Mouse (Mus musculus) liver, embryonic 11.5 days (tissue): Measurements from ENCODE around the gene Tmem14a. TPM values are rescaled to one million over a fixed set of nuclear protein-coding genes. Genes with fewer than 3 reads are reported as not detected.
A peak's percentile ranks its signal among the peaks of the same experiment; 100 is the strongest.
"Not testable (repeated sequence)": the region's sequence is repeated elsewhere in the genome, so short reads cannot be mapped to it uniquely, and the experiment has no call there.

Experiments
- ATAC-seq: fragments of 200-750 bp; cut with Nextera tagmentation; replicated peaks from 2 replicates; pipeline ENCODE4 v1.8.0; 2017; ENCODE audit warnings: moderate number of reproducible peaks, mild to moderate bottlenecking, moderate TSS enrichment, moderate library complexity; ENCODE audit not compliant: low FRiP score
- DNase-seq: peaks from one replicate; pipeline ENCODE4 v3.0.0-alpha.2; 2017; ENCODE audit warnings: low spot score
- H3K27ac ChIP-seq: fragments of 300-500 bp; sonication (generic); 2 replicates; pipeline ENCODE4 v1.5.1; 2014; ENCODE audit warnings: mild to moderate bottlenecking, low read depth, low read length, control low read depth
- H3K27me3 ChIP-seq: fragments of 300-500 bp; sonication (generic); replicated peaks from 2 replicates; pipeline ENCODE4 v1.6.1; 2014; ENCODE audit warnings: low read length, mixed read lengths; ENCODE audit not compliant: control insufficient read depth, insufficient read depth
- H3K36me3 ChIP-seq: fragments of 300-500 bp; sonication (generic); 2 replicates; pipeline ENCODE4 v1.6.1; 2014; ENCODE audit warnings: mild to moderate bottlenecking, low read length, moderate library complexity, mixed read lengths; ENCODE audit not compliant: control insufficient read depth, insufficient read depth
- H3K4me1 ChIP-seq: fragments of 300-500 bp; sonication (generic); replicated peaks from 2 replicates; pipeline ENCODE4 v1.6.1; 2014; ENCODE audit warnings: low read length, mixed read lengths; ENCODE audit not compliant: control insufficient read depth, insufficient read depth
- H3K4me2 ChIP-seq: fragments of 300-500 bp; sonication (generic); 2 replicates; pipeline ENCODE4 v1.6.1; 2014; ENCODE audit warnings: mild to moderate bottlenecking, control low read depth, moderate library complexity
- H3K4me3 ChIP-seq: fragments of 300-500 bp; sonication (generic); 2 replicates; pipeline ENCODE4 v1.5.1; 2014; ENCODE audit warnings: low read depth, low read length, control low read depth
- H3K9ac ChIP-seq: fragments of 300-500 bp; sonication (generic); 2 replicates; pipeline ENCODE4 v1.6.1; 2014; ENCODE audit warnings: low read depth, low read length, control low read depth
- H3K9me3 ChIP-seq: fragments of 300-500 bp; sonication (generic); 2 replicates; pipeline ENCODE4 v1.6.1; 2016; ENCODE audit warnings: low read length, inconsistent platforms, mixed read lengths; ENCODE audit not compliant: control insufficient read depth
- WGBS: fragments of 180-500 bp; shearing (Covaris S2); extraction: QIAGEN DNeasy Blood & Tissue Kit; methylation state at CpG from one replicate; pipeline ENCODE4 v1.1.7; 2014; 5-methylcytosine and 5-hydroxymethylcytosine counted together
- polyA plus RNA-seq: library from polyadenylated mRNA; unstranded; fragments of >200 nt; fragmentation: Nextera tagmentation; extraction: Ambion mirVana; gene quantifications from 2 replicates; pipeline ENCODE4 v1.2.1, GENCODE M21; 2014

The Tmem14a gene
- 6.8 and 8.0 TPM in 2 replicates for polyA plus RNA-seq

DNA sequence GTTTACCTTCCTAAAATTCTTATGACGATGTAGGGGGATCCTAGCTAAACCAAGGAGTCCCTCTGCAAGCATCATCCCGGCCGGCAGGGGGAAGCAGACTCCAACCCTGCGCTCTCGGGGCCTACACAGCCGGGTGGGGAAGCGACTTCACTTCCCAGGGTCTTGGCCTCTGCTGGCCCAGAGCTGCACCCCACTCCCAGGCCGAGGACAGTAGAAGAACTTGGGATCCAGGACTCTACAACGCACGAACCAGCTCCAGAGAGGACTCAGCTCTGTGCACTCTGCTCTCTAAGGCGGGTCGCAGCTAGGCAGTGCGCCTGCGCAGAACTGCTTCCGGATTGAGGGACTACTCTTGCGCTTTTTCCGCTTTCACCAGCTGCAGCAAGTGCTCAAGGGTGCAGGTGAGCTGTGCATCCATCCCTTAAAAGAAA is at the start of gene Tmem14a:
Gene Tmem14a, plus strand, starts transcription at position 87 of the 431 bp plus-strand sequence.
- Histone ChIP-seq H3K4me2 (peak within 1 kb of the TSS; percentile 76), H3K4me1 (no peaks in the 10 kb centered on the region), H3K4me3 (peak within 1 kb of the TSS; percentile 68), H3K27ac (peak within 1 kb of the TSS; percentile 61; the same call in 1 of the 2 replicates), H3K27me3 (no peaks in the 10 kb centered on the region), H3K9me3 (no peaks in the 10 kb centered on the region), H3K9ac (peak within 1 kb of the TSS; percentile 86), H3K36me3 (no peaks in the 10 kb centered on the region)
- peak; percentile 90 for ATAC-seq
- WGBS: under 1% methylated on average over 17 of the region's 17 CpGs
- peak; percentile 85 for DNase-seq

DNA sequence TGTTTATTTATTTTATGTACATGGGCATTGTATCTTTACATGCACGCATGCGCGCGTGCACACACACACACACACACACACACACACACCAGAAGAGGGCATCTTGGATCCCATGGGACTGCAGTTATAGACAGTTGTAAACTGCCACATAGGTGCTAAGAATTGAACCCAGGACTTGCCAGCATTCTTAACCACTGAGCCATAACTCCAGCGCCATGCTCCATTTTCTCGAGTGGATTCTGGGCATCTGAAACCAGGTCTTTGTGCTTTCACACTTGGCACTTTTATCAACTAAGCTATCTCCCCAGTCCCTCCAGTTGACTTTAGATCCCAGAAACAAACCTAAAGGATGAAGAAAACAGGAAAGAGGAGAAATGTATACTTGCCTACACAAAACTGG is 33.2 kb upstream of the Tmem14a start:
- no peak overlapping the region for H3K27ac ChIP-seq
- no peak for ATAC-seq
- DNase-seq: no peak
- H3K9me3 ChIP-seq: no peaks in the 10 kb centered on the region
- no peaks in the 10 kb centered on the region for H3K36me3 ChIP-seq
- 94% methylated on average over 6 of the region's 6 CpGs for WGBS
- H3K4me3 ChIP-seq: no peak overlapping the region
- no peaks in the 10 kb centered on the region for H3K27me3 ChIP-seq
- H3K9ac ChIP-seq: no peak overlapping the region
- no peaks in the 10 kb centered on the region for H3K4me1 ChIP-seq
- no peak overlapping the region for H3K4me2 ChIP-seq

DNA sequence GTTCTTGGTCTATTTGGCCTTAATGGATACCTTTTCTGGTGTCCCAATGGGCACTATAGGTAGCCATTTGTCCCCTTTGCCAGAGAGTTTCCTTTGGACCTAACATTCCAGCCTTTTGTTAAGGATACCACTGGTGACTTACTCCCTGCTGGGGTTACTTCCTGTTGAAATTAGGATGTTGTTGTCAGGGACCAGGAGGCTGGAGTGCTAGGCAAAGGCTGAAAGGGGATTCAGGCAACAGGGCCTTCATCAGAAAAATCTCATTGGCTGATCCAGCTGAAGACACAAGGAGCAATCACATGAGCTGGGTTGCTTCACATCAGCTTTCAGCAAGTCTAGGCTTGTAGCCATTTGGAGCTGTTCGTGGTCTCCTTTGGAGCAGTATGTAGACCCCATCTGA is 12.1 kb upstream of the Tmem14a start:
- Histone ChIP-seq H3K4me3 (no peak overlapping the region), H3K27ac (no peak overlapping the region), H3K9ac (no peak overlapping the region), H3K4me2 (no peak overlapping the region), H3K9me3 (no peaks in the 10 kb centered on the region), H3K27me3 (no peaks in the 10 kb centered on the region), H3K36me3 (no peaks in the 10 kb centered on the region), H3K4me1 (no peaks in the 10 kb centered on the region)
- DNase-seq (no peak), ATAC-seq (no peak)
- WGBS: 72% methylated on average over 1 of the region's 1 CpGs

DNA sequence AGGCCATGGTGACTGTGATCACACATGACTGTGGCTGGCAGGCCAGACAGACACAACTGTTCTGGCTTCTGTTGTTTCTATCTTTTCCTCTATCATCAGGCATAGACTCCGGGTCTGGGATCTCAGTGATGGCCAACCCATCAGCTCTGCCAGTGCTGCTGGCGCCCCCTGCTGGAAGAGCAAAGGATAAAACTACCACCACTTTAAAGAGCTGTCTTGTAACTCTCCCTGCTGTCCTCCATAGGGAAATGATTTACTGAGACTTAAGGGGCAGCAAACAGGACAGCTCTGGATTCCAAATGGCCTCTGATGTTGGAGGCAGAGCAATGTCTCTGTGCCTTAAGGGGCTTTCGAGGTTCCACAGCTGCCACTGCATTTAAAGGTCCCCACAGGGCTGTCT is 4.8 kb upstream of the Tmem14a start:
- not testable (repeated sequence) for H3K4me1 ChIP-seq, DNase-seq, H3K4me3 ChIP-seq, H3K36me3 ChIP-seq, H3K27ac ChIP-seq, H3K9ac ChIP-seq, H3K27me3 ChIP-seq, H3K9me3 ChIP-seq, ATAC-seq, H3K4me2 ChIP-seq
- whole genome bisulfite sequencing: 30% methylated on average over 2 of the region's 3 CpGs

DNA sequence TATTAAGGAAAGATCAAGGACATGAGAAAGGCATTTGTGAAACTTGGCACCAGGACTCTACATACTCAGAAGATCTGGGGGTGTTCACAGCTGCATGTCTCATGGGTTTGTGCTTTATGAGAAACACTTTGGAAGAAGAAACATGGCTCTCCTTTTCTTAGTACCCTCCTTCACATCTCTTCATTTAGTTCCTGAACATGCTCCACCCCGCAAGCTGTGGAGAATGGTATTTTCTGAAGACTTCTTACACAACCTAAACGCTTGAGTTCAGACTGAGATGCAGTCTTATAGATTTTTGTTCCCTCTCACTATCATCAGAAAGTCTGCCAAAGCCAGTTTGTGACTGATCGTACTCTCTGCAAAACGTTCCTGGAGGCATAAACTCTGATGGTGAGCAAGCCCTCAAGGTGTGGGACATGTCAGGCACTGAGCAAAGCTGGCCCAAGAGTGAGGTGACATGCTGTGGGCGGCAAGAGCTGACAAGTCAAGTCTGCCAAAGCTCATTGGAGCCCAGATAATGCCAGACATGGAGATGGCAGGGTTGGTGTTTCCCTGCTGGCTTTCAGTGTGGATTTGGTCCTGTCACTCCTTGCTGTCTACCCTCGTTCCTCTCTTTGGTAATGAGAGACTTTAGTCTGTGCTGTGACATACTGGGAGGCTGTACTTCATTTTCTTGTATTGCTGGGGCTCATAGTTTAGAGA is 4.2 kb upstream of the Tmem14a start:
- DNase-seq, H3K27me3 ChIP-seq, H3K4me2 ChIP-seq, H3K27ac ChIP-seq, ATAC-seq, H3K4me1 ChIP-seq, H3K9me3 ChIP-seq, H3K4me3 ChIP-seq, H3K9ac ChIP-seq, H3K36me3 ChIP-seq: not testable (repeated sequence)
- WGBS: 72% methylated on average over 6 of the region's 6 CpGs

DNA sequence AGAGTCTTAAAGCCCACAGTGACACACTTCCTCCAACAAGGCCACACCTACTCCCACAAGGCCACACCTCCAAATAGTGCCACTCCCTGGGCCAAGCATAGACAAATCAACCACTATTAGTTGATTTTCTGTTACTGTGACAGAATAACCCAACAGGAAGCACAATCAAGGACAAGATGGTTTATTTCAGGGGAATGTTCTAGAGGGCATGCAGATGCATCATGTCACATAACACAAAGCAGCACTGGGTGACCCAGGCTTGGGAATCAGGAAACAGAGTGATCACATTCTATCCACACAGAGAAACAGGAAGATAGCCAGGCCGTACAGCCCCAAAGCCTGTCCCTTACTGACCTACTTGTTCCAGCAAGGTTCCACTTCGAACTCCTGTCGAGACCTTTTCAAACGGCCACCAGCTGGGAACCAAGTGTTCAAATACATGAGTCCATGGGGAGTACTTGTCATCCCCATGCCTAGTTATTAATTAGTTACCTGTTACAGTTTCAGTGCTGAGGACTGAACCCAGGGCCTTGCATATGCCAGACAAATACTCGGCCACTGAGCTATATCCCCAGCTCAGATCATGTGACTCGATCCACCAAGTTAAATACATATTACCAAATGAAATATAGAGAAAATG is 9.5 kb downstream of the Tmem14a start:
- Histone ChIP-seq H3K27ac (no peak overlapping the region), H3K36me3 (no peaks in the 10 kb centered on the region), H3K4me3 (no peak overlapping the region), H3K4me1 (no peaks in the 10 kb centered on the region), H3K27me3 (no peaks in the 10 kb centered on the region), H3K4me2 (no peak overlapping the region), H3K9ac (no peak overlapping the region), H3K9me3 (no peaks in the 10 kb centered on the region)
- 88% methylated on average over 6 of the region's 6 CpGs for WGBS
- ATAC-seq: no peak
- no peak for DNase-seq

DNA sequence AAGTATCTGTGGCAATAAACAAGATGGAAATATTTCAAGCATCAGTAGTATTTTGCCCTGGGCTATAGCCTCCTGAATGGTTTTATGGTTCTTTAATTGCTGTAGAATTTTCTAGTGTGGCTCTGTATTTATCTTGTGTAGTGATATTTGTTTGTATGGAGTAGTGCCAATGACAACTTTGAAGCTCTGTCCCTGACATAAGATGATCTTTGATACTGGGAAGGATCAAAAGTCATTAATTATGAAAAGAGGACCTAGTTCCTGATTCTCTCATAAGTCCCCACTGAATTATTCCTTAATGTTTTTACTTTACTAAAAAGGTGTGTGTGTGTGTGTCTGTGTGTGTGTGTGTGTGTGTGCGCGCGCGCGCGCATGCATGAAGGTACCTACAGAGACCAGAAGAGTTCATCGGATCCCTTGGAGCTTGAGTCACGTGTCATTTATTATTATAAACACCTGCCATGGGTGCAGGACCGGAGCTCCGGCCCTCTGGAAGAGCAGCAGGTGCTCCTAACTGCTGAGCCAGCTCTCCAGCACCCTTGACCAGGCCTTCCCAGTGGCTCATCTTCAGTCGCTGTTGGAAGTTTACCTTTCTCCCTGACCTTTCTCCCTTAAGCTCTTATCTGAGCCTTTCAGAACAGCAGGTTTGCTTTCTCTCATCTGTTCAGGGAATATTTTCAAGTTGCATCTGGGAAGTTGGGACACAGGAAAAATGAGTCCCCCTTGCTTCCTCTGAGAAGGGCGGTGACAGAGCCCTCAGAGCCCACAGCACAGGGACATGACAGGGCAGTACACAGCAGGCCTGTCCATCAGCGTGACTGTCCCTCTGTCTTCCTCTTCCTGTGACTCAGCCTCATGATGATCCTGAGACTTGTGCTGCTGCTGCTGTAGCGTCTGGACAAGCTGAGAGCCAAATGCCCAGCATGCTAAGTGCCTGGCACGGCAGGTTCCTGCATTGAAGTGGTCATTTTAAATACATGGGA is 10.7 kb downstream of the Tmem14a start:
- not testable (repeated sequence) for H3K9ac ChIP-seq, H3K36me3 ChIP-seq, H3K4me3 ChIP-seq, ATAC-seq, H3K27ac ChIP-seq, H3K9me3 ChIP-seq, H3K27me3 ChIP-seq, H3K4me2 ChIP-seq, DNase-seq, H3K4me1 ChIP-seq
- 78% methylated on average over 14 of the region's 15 CpGs for WGBS

DNA sequence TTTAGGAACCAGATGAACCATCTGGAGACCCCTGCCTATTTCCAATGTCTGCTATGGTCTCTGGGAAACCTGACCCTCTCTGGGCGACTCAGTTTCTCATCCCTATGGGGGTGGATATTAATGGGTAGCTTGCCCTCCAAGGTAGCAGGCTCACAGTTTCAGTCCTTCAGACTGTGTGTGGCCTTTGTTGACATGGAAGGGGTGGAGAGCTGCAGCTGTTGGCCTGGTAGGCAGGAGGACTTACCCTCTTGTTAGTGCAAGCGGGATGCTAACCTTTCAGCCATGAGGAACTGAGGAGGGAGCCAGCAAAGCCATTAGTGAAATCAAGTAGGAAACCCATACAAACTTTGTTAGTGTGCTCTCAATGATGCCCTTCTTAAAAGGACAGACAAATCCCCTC is 12.0 kb downstream of the Tmem14a start:
- DNase-seq: no peak
- 81% methylated on average over 2 of the region's 2 CpGs for WGBS
- no peaks in the 10 kb centered on the region for H3K27me3 ChIP-seq
- no peaks in the 10 kb centered on the region for H3K4me1 ChIP-seq
- no peak overlapping the region for H3K9ac ChIP-seq
- ATAC-seq: no peak
- no peak overlapping the region for H3K27ac ChIP-seq
- H3K4me2 ChIP-seq: no peak overlapping the region
- H3K36me3 ChIP-seq: no peaks in the 10 kb centered on the region
- no peaks in the 10 kb centered on the region for H3K9me3 ChIP-seq
- no peak overlapping the region for H3K4me3 ChIP-seq
